Mouse (Mus musculus) cortical plate, adult 2 months (tissue): ENCODE results near the gene Gm11985.

Experiments
- CTCF ChIP-seq: fragments of 200-500 bp; IDR thresholded peaks from 2 replicates; pipeline ENCODE4 v1.5.1; 2011; ENCODE audit warnings: mild to moderate bottlenecking, control low read depth, low read length; ENCODE audit not compliant: insufficient read depth; ENCODE audit errors: extremely low read depth
- POLR2A ChIP-seq: fragments of 200-500 bp; IDR thresholded peaks from 2 replicates; pipeline ENCODE4 v1.6.1; 2011; ENCODE audit warnings: mild to moderate bottlenecking, low read length, control low read depth; ENCODE audit not compliant: insufficient read depth; ENCODE audit errors: extremely low read depth

GRCm38 (mm10) chr11:7150511-7150910, 37.9 kb downstream of the Gm11985 start:
- TF ChIP-seq CTCF (no peak), POLR2A (no peak)
